Mouse (Mus musculus) megakaryocyte, embryonic 14.5 days (primary cell): Measurements from ENCODE around the gene Cinp.

ENCODE experiments used
- FLI1 ChIP-seq: IDR thresholded peaks from 2 replicates; pipeline ENCODE4 v1.6.1; 2012; ENCODE audit warnings: low read length, inconsistent platforms, mixed read lengths
- GATA1 ChIP-seq: IDR thresholded peaks from 3 replicates; pipeline ENCODE4 v1.6.1; 2012; ENCODE audit warnings: mixed read lengths, low read length, inconsistent platforms, borderline replicate concordance

GRCm38 (mm10) chr12:110888106-110888505, 839 bp downstream of the Cinp start:
- TF ChIP-seq FLI1 (no peak), GATA1 (no peak)
